Mouse (Mus musculus): ENCODE measurements around the gene Tex14.
A peak's percentile ranks its signal among the peaks of the same experiment; 100 is the strongest.
"Not testable (repeated sequence)": the region's sequence is repeated elsewhere in the genome, so short reads cannot be mapped to it uniquely, and the experiment has no call there.

Gene Tex14

GRCm38 (mm10) chr11:87426450-87427250 is 21.8 kb downstream of the Tex14 start:
- DNase-seq (ENCODE audit: low read depth) = peak; percentile 91

GRCm38 (mm10) chr11:87427273-87428050 is 22.6 kb downstream of the Tex14 start:
- no peak for DNase-seq (ENCODE audit: low read depth)

DNA sequence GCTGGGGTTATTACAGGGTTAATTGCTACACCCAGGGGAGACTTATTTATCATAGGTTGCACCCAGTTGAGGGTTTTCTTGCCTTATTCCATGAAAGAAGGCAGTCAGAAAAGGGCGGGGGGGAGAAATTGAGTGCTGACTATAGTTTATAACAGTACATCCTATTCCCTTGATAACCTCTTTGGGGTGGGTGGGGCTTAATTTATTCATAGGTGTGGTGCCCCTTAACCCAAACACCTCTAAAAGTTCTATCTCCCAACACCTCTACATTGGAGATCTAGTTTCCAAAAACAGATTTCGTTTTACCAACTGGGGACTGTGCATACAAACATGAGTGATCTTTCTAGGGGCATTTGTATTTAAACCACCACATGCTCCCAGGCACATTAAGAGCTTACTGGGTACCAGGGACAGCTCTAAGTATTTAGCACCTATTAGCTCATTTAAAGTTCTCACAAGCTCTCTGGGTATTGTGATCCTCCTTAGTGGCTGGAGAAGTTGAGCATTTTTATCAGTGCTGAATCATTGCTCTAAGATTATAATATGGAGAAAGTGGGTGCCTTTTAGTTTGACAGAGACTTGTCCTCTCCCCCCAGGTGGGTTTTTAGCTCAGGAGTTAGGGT is 23.3 kb downstream of the Tex14 start:
- peak; percentile 51 for DNase-seq (ENCODE audit: low read depth)

- DNase-seq (ENCODE audit: low read depth) = no peak
These were observed 24.5 kb downstream of the Tex14 start for GRCm38 (mm10) chr11:87429363-87429762.

- no peak for DNase-seq (ENCODE audit: low read depth)
These were observed 25.5 kb downstream of the Tex14 start for GRCm38 (mm10) chr11:87430374-87430773.

- DNase-seq (ENCODE audit: low read depth) = not testable (repeated sequence)
These were observed 26.9 kb downstream of the Tex14 start for GRCm38 (mm10) chr11:87431813-87432212.

DNA sequence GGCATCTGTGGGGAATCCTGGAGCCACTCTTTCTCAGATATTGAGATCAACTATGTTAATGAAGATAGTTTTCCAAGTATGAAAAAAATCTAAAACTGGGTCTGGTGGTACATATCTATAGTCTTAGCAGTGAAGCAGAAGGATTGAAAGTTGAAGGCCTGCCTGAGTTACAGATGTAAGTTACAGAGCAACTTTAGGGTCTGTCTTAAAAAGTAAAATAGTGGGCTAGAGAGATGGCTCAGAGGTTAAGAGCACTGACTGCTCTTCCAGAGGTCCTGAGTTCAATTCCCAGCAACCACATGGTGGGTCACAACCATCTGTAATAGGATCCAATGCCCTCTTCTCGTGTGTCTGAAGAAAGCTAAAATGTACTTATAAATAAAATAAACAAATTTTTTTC is 27.6 kb downstream of the Tex14 start:
- no peak for DNase-seq (ENCODE audit: low read depth)

DNA sequence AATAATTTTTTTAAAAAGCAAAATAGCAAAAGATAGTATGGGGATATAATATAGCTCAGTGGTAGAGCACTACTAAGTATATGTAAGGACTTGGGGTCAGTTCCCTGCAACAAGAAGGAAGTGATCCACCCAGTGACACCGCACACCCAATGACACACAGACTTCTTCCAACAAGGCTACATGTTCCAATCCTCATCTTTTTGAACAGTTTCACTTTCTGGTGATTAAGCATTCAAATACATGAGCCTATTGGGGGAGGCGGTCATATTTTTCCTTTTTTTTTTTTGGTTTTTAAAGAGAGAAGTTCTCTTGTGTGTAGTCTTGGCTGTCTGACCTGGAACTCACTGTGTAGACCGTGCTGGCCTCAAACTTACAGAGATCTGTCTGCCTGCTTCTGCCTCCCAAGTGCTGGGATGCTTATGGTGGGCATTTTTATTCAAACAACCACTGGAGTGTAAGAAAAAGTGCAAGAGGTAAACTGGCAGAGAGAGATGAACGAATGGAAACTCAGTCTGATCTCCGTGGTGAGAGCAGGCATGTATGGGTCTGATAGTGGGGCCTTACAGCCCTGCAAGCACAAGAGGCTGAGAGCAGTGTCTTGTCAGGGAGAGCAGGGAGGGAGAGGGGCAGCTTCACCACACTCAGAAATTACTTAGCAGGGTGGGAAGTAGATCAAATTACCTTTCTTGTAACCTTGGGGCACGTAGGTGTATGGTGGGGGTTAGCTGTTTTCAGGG is 28.2 kb downstream of the Tex14 start:
- no peak for DNase-seq (ENCODE audit: low read depth)

GRCm38 (mm10) chr11:87435107-87435506 is 30.2 kb downstream of the Tex14 start:
- DNase-seq (ENCODE audit: low read depth) = not testable (repeated sequence)

- DNase-seq (ENCODE audit: low read depth) = no peak
These were observed 31.7 kb downstream of the Tex14 start for GRCm38 (mm10) chr11:87436326-87437232.

DNA sequence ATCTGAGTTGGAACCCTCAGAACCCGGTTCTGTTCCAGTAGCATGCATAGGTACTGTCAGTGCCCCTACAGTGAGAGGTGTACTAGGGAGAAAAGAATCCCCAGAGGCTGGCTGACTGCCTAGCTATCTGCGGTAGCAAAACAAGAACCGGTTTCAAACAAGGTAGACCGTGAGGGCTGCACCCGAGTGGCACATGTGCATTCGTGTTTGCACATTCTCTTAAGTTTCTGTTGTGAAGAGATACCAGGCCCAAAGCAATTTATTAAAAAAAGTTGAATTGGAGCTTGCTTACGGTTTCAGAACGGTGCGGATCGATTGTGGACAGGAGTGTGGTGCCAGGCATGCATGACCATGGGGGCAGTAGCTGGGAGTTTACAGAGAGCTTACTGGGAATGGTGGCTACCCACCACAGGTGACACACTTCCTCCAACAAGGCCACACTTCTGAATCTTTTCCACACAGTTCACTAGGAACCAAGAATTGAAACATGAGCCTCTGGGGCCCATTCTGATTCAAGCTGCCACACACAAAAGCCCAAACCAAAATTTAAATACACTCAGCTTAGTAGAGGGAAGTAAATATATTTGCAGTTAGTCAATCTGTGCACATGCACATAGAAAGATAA is 35.0 kb downstream of the Tex14 start:
- DNase-seq (ENCODE audit: low read depth) = no peak

DNA sequence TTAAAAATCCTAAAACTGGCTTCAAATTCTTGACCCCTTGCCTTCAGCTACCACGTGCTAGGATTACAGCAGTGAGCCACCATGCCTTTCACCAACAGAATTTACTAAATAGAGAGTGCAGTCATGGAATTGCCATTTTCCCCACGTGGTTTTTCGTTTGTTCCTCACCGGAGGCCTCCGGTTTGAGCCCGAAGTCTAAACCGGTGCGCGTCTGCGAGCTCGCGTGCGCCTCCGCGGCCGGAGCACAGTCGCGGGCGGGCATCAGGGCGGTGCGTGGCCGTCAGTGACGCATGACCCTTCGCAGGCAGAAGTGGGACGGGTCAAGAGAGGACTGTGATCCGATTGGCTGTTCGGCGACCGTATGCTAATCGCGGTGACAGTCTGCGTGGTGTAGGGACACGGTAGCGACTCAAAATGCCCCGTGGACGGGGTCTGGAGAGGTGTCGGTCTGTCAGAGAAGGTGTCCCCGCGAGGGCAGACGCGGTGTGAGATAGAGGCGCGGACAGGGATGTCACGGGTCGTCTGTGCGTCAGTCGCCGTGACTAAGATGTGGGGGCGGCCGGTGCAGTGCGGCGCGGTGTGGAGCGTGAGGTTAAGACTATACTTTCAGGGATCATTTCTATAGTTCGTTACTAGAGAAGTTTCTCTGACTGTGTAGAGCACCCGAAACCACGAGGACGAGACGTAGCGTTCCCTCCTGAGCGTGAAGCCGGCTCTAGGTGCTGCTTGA is 37.9 kb downstream of the Tex14 start:
- not testable (repeated sequence) for DNase-seq (ENCODE audit: low read depth)

GRCm38 (mm10) chr11:87443373-87443883 is 38.6 kb downstream of the Tex14 start:
- DNase-seq (ENCODE audit: low read depth) = peak; percentile 77

DNA sequence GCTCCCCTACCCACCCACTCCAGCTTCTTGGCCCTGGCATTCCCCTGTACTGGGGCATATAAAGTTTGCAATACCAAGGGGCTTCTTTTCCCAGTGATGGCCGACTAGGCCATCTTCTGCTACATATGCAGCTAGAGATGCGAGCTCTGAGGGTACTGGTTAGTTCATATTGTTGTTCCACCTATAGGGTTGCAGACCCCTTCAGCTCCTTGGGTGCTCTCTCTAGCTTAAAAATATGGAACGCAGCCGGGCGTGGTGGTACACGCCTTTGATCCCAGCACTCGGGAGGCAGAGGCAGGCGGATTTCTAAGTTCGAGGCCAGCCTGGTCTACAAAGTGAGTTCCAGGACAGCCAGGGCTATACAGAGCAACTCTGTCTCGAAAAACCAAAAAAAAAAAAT is 39.2 kb downstream of the Tex14 start:
- not testable (repeated sequence) for DNase-seq (ENCODE audit: low read depth)

DNA sequence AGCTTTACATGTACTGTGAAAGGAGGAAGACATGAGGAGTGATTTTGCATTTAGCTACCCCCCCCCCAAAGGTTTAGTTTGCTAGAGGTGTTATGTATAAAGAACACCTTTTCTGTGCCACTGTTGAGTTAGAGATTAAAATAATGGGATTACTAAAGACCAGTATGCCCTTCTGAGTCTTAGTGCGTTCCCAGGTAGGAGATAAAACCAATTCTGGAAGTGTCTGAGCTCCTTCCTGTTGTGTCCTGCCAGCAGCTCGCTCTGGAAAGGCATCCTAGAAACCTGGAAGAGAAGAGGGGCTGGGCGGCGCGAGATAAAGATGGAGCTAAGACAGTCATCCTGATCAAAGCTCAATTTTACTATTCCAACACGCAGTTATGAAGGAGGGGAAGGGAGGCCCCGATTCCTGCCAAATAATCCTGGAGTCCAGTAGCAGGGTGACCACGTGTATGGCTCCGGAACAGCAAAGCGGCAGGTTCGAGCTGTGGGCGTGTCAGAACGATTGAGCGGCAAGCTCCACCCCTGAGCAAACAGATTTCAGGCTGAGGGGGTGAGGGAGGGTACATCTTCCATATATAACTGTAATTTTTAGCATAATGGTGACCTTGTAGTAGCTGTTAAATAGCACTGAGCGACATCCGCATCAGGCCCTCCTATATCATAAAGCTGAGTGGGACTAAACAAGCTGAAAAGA is 40.0 kb downstream of the Tex14 start:
- no peak for DNase-seq (ENCODE audit: low read depth)

- DNase-seq (ENCODE audit: low read depth) = not testable (repeated sequence)
These were observed 40.7 kb downstream of the Tex14 start for GRCm38 (mm10) chr11:87445593-87445992.

- DNase-seq (ENCODE audit: low read depth) = no peak
These were observed 41.3 kb downstream of the Tex14 start for GRCm38 (mm10) chr11:87446159-87446558.

DNA sequence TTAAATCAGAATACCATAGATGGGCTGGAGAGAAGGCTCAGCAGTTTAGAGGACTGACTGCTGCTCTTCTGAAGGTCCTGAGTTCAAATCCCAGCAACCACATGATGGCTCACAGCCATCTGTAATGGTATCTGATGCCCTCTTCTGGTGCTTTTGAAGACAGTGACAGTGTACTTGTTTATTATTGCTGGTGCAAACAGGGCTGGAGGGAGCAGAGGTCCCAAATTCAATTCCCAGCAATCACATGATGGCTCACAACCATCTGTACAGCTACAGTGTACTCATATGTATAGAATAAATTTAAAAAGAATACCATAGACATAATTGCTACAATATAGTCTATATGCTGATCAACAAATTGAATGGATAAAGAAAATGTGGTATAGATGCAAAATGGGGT is 42.6 kb downstream of the Tex14 start:
- no peak for DNase-seq (ENCODE audit: low read depth)

- DNase-seq (ENCODE audit: low read depth) = peak; percentile 59
These were observed 43.2 kb downstream of the Tex14 start for GRCm38 (mm10) chr11:87448081-87448475.
